Mouse (Mus musculus) ES-E14 (cell line): Measurements from ENCODE around the gene Myo5a. TPM values are rescaled to one million over a fixed set of nuclear protein-coding genes. Genes with fewer than 3 reads are reported as not detected.

Experiments used
- DNase-seq: peaks from one replicate; pipeline ENCODE4 v3.0.0-alpha.2; 2013; ENCODE audit warnings: low read depth, low spot score
- H3K27ac ChIP-seq: 2 replicates; pipeline ENCODE4 v1.5.1; 2012; ENCODE audit warnings: low read depth, mild to moderate bottlenecking, low read length, moderate library complexity, mixed read lengths; ENCODE audit not compliant: poor library complexity, insufficient read depth, severe bottlenecking
- H3K36me3 ChIP-seq: 2 replicates; pipeline ENCODE4 v1.6.1; 2012; ENCODE audit warnings: mild to moderate bottlenecking, low read length, moderate library complexity, mixed read lengths; ENCODE audit not compliant: control insufficient read depth, poor library complexity, insufficient read depth, severe bottlenecking
- H3K4me1 ChIP-seq, 2 experiments: fragments of 150-350 bp in 1 of 2; sonication (generic) in 1 of 2; 2 replicates each; pipeline ENCODE4 v1.6.1; 2012; ENCODE audit warnings: low read length in 2 of 2, mild to moderate bottlenecking in 1 of 2, mixed read lengths in 1 of 2; ENCODE audit not compliant: control insufficient read depth in 2 of 2, insufficient read depth in 2 of 2, poor library complexity in 1 of 2
- H3K4me3 ChIP-seq, 2 experiments: fragments of 150-350 bp in 1 of 2; sonication (generic) in 1 of 2; 2 replicates each; pipeline ENCODE4 v1.5.1; 2012; ENCODE audit warnings: low read length in 2 of 2, low read depth in 1 of 2, mild to moderate bottlenecking in 1 of 2, mixed read lengths in 1 of 2; ENCODE audit not compliant: insufficient read depth in 1 of 2, poor library complexity in 1 of 2, severe bottlenecking in 1 of 2
- H3K9ac ChIP-seq: 2 replicates; pipeline ENCODE4 v1.6.1; 2012; ENCODE audit warnings: low read depth, mild to moderate bottlenecking, low read length, mixed read lengths; ENCODE audit not compliant: poor library complexity, insufficient read depth, severe bottlenecking
- H3K9me3 ChIP-seq: fragments of 150-350 bp; sonication (generic); 2 replicates; pipeline ENCODE4 v1.6.1; 2012; ENCODE audit warnings: low read depth, mild to moderate bottlenecking, low read length; ENCODE audit not compliant: control insufficient read depth, insufficient read depth
- CHD2 ChIP-seq: IDR thresholded peaks from 2 replicates; pipeline ENCODE4 v1.6.1; 2014; ENCODE audit warnings: mild to moderate bottlenecking, low read depth, low read length, inconsistent platforms
- HCFC1 ChIP-seq: IDR thresholded peaks from 2 replicates; pipeline ENCODE4 v1.6.1; 2012; ENCODE audit warnings: low read length, inconsistent platforms, borderline replicate concordance; ENCODE audit not compliant: insufficient read depth
- MAFK ChIP-seq: IDR thresholded peaks from 2 replicates; pipeline ENCODE4 v1.6.1; 2014; ENCODE audit warnings: mild to moderate bottlenecking, low read depth, low read length, inconsistent platforms; ENCODE audit not compliant: insufficient read depth
- ZC3H11A ChIP-seq: IDR thresholded peaks from 2 replicates; pipeline ENCODE4 v1.6.1; 2012; ENCODE audit warnings: low read depth, mild to moderate bottlenecking, inconsistent platforms, low read length, borderline replicate concordance
- ZNF384 ChIP-seq: IDR thresholded peaks from 2 replicates; pipeline ENCODE4 v1.6.1; 2012; ENCODE audit warnings: low read depth, low read length, inconsistent platforms
- in situ Hi-C, 2 experiments: fragments of 600-800 bp; cut with MboI; formaldehyde crosslinking; loops; one replicate each; pipeline ENCODE4 v1.15.1; 2025; ENCODE audit warnings: low sequenced_read_pairs in 2 of 2, inconsistent platforms in 1 of 2; ENCODE audit not compliant: unreplicated experiment in 2 of 2
- total RNA-seq: library from RNA; depleted of rRNA; stranded (reverse); fragments of 300-350 nt; gene quantifications from 2 replicates; pipeline ENCODE4 v1.2.3, GENCODE M21; 2012

Gene Myo5a
- total RNA-seq, 1 experiment = 60.2 TPM

- in situ Hi-C loops = no loop called here
- no peak overlapping the region for H3K9ac ChIP-seq
- H3K4me1 ChIP-seq = no peaks in the 10 kb centered on the region
- no peak for DNase-seq
- no peaks in the 10 kb centered on the region for H3K9me3 ChIP-seq
- H3K36me3 ChIP-seq = peaks cover 3% of the 10 kb centered on the region; the same call in 1 of the 2 replicates
- no peak overlapping the region for H3K4me3 ChIP-seq
- no peak for TF ChIP-seq CHD2
- no peak for TF ChIP-seq ZNF384
- TF ChIP-seq HCFC1 = no peak
- TF ChIP-seq MAFK = no peak
- no peak for TF ChIP-seq ZC3H11A
- H3K27ac ChIP-seq = no peak overlapping the region
These were observed 123.0 kb downstream of the Myo5a start for GRCm38 (mm10) chr9:75193858-75194257.

DNA sequence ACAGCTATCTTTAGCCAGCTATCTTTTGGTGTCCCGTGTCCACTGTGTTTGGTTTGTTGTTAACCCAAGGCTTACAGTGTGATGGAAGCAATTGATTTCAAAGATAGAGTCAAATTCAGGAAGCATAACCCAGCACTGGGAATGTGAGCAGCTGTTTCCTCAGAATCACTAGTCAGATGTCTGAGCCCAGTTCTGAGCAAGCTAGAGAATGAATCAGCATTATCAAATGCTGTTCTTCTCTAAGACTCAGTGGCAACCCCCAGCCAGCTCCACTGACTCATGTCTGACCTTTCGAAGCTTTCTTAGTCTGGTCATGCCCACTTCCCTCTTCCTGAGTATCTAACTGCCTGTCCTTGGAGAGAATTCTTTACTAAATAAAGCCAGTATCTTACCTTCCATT lies 125.5 kb downstream of the Myo5a start:
- H3K9ac ChIP-seq = no peak overlapping the region
- no peaks in the 10 kb centered on the region for H3K4me1 ChIP-seq
- H3K36me3 ChIP-seq = peaks cover 3% of the 10 kb centered on the region; the same call in 1 of the 2 replicates
- no peak overlapping the region for H3K27ac ChIP-seq
- no peaks in the 10 kb centered on the region for H3K9me3 ChIP-seq
- no peak overlapping the region for H3K4me3 ChIP-seq
- no peak for TF ChIP-seq ZC3H11A
- 0 out of 2 replicates have a peak, but pooled peaks have one; percentile 31 for TF ChIP-seq MAFK
- in situ Hi-C loops = no loop called here
- no peak for DNase-seq

DNA sequence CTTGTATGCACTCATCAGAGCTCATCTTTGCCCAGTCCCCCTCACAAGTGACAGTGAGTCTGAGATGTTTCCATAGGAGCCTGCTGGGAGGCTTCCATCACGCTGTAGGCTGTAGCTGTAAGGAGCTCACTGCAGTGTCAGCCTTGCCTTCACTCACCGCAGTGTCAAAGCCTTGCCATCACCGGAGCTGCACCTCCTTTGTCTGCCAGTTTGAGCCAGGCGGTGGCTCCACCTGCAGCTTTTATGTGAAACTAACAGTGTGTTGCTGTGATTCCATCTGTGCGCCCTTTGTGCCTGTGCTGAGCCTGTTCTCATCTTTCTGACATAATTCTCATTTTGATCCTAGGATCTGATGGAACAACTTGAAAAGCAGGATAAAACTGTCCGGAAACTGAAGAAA lies 126.5 kb downstream of the Myo5a start:
- no peak for DNase-seq
- in situ Hi-C loops = no loop called here
- no peak overlapping the region for H3K4me3 ChIP-seq
- H3K4me1 ChIP-seq = no peaks in the 10 kb centered on the region
- no peaks in the 10 kb centered on the region for H3K9me3 ChIP-seq
- peaks cover 3% of the 10 kb centered on the region; the same call in 1 of the 2 replicates for H3K36me3 ChIP-seq
- H3K9ac ChIP-seq = no peak overlapping the region
- no peak overlapping the region for H3K27ac ChIP-seq
- TF ChIP-seq ZC3H11A = no peak
- TF ChIP-seq MAFK = no peak
- no peak for TF ChIP-seq HCFC1
- TF ChIP-seq CHD2 = no peak
- TF ChIP-seq ZNF384 = no peak

- Histone ChIP-seq H3K9me3 (no peaks in the 10 kb centered on the region), H3K4me3 (no peak overlapping the region), H3K4me1 (no peaks in the 10 kb centered on the region), H3K9ac (no peak overlapping the region), H3K36me3 (peaks cover 2% of the 10 kb centered on the region; the same call in 1 of the 2 replicates), H3K27ac (no peak overlapping the region)
- DNase-seq = no peak
- in situ Hi-C loops = no loop called here
- TF ChIP-seq ZC3H11A (no peak), HCFC1 (no peak), ZNF384 (no peak), CHD2 (no peak), MAFK (no peak)
These were observed 130.7 kb downstream of the Myo5a start for GRCm38 (mm10) chr9:75201506-75201905.

DNA sequence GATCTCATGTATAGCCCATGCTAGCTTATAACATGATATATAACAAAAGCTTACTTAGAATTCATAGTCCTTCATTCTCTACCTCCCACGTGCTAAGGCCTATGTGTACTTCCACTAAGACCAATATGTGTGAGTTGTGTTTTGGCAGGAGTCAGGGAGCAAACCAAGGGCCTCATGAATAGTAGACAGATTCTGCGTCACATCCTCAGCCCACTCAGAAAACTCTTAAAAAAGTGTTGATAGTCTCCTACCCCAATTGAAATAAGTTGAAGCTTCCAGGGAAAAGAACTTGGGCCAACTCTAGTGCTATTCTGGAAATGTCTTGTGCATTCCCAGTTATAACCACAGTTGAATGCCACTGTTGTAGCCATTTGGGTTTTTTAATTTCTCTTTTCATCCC lies 131.2 kb downstream of the Myo5a start:
- in situ Hi-C loops = no loop called here
- no peak for DNase-seq
- H3K9ac ChIP-seq = no peak overlapping the region
- peaks cover 2% of the 10 kb centered on the region; the same call in 1 of the 2 replicates for H3K36me3 ChIP-seq
- H3K9me3 ChIP-seq = no peaks in the 10 kb centered on the region
- H3K27ac ChIP-seq = no peak overlapping the region
- H3K4me3 ChIP-seq = no peak overlapping the region
- H3K4me1 ChIP-seq = no peaks in the 10 kb centered on the region
- TF ChIP-seq MAFK (no peak), HCFC1 (no peak), CHD2 (no peak), ZNF384 (no peak), ZC3H11A (no peak)
